Mouse (Mus musculus) embryonic fibroblast, embryonic 13.5 days (primary cell): Measurements from ENCODE around the gene Ppp1r10. TPM values are rescaled to one million over a fixed set of nuclear protein-coding genes. Genes with fewer than 3 reads are reported as not detected.

Experiments
- H3K27ac ChIP-seq: 2 replicates; pipeline ENCODE4 v1.5.1; 2012; ENCODE audit warnings: low read length, control low read depth, inconsistent platforms; ENCODE audit not compliant: insufficient read depth
- H3K4me1 ChIP-seq: 2 replicates; pipeline ENCODE4 v1.6.1; 2011; ENCODE audit warnings: low read length; ENCODE audit not compliant: control insufficient read depth, insufficient read depth
- H3K4me3 ChIP-seq: 2 replicates; pipeline ENCODE4 v1.5.1; 2011; ENCODE audit warnings: mild to moderate bottlenecking, control low read depth, low read length; ENCODE audit not compliant: insufficient read depth
- CTCF ChIP-seq: IDR thresholded peaks from 2 replicates; pipeline ENCODE4 v1.5.1; 2011; ENCODE audit warnings: mild to moderate bottlenecking, control low read depth, low read length, moderate library complexity, borderline replicate concordance; ENCODE audit not compliant: insufficient read depth
- POLR2A ChIP-seq: IDR thresholded peaks from 2 replicates; pipeline ENCODE4 v1.6.1; 2011; ENCODE audit warnings: low read depth, mild to moderate bottlenecking, control low read depth, low read length, moderate library complexity
- polyA plus RNA-seq: library from polyadenylated mRNA; stranded (reverse); fragments of >200 nt; gene quantifications from 2 replicates; pipeline ENCODE4 v1.2.4, GENCODE M21; 2011; ENCODE audit warnings: low read depth; ENCODE audit not compliant: missing spikeins, insufficient read length

Gene Ppp1r10
- polyA plus RNA-seq, 1 experiment, result 67.3 TPM

DNA sequence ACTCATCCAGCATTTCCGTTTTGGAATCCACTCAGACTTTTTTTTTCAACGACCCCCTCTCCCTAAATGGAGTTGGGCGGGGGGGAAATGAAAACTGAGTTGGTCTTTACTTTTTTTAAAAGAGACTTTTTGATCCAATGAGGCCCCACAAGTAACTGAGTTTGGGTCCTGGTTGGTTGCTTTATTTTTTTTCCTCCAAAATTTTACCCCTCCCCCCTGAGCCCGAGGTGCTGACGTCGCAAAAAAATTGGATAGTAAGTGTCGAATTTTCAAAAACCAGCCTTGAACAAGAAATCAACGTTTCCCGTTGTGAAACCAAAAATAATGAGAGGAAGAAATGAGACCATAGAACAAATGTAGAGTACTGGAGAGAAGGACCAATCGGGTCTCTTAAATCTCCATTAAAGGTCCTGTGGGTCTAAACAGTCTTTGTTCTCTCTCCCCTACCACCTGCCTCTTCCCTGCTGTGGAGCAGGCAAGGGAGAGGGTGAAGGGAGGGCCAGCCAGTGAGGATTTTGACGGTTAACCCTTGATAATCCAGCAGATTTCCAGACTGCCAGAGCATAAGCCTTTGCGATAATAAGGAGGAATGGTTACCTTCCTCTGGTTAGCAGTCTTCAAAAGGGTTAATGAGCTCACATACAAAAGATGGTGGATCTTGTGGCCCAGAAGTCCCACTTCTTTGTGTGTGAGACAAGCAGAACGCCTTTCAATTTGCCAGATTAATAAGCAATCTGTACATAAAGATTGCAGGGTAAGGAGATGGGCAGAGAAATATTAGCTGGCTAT is 1.4 kb downstream of the Ppp1r10 start:
- TF ChIP-seq CTCF (no peak), POLR2A (peak; percentile 84)
- Histone ChIP-seq H3K4me1 (peaks cover 5% of the 10 kb centered on the region), H3K4me3 (peak overlapping the region; percentile 93), H3K27ac (peak overlapping the region; percentile 93)

DNA sequence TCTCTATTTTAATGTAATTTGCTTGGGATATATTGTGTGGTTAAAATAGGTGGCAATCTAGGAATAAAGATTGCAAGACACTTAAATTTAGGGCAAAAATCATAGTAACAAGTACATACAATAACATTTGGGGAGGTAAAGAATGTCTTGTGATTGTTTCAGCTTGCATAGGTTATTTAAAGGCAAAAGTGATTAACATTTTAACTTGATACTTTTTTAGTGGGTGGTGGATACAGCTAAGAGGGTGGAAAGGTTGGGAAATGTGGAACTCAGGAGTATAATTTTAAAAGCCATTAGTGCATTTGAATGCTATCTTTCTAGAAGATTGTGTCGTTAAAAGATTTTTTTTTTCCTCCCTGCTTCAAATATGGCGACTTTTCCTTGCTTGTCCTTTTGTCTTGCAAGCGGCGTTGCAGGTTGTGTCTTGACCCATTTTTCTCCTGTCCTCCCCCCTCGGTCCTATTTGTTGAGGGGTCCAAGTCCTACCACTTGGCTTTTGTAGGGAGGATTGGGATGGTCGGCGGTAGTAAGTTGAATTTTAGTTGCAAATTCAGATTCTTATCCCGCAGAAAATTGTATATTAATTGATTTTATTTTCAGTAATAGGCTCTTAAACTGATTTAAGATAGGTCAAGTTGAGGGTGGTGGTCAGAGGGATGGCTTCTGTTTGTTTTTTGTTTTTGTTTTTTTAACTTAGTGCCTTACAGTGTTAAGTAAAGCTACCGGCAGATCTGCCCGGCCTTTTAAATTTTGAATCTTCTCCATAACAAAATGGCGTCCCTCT is 2.2 kb downstream of the Ppp1r10 start:
- Histone ChIP-seq H3K4me1 (peaks cover 5% of the 10 kb centered on the region), H3K27ac (peak overlapping the region; percentile 93), H3K4me3 (peak overlapping the region; percentile 93)
- TF ChIP-seq POLR2A (peak; percentile 87), CTCF (no peak)

DNA sequence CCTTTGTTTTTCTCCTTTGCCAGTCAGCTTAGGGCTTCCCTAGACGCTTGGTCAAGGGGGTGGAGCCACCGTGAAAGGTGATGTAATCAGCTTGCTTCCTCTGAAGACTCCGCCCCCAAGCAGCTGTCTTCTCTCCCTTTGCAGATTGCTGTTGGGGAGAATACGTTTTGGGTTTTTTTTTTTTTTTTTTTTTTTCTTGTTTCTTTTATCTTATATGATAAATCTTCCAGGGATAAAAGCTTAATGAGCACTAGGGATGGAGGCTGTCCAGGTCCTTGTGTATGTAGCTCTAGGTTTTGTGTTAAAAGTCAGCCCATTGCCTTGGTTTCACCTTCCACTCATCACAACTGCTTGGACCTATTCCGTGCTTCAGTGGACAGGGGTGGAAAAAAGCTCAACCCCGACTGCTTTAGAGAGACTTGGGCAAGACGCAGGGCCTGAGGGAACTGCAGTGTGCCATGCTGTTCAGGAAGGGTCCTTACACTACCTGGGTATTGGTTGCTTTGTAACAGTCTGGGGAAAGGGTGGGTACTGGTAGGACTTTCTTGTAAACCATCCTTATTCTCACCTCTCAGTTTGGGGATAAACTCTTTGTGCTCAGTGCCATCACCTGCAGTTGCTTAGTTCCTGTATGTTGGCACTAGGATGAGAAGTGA is 3.0 kb downstream of the Ppp1r10 start:
- peak overlapping the region; percentile 93 for H3K27ac ChIP-seq
- peak overlapping the region; percentile 47 for H3K4me3 ChIP-seq
- TF ChIP-seq CTCF (no peak), POLR2A (peak; percentile 82)
- peaks cover 5% of the 10 kb centered on the region for H3K4me1 ChIP-seq

DNA sequence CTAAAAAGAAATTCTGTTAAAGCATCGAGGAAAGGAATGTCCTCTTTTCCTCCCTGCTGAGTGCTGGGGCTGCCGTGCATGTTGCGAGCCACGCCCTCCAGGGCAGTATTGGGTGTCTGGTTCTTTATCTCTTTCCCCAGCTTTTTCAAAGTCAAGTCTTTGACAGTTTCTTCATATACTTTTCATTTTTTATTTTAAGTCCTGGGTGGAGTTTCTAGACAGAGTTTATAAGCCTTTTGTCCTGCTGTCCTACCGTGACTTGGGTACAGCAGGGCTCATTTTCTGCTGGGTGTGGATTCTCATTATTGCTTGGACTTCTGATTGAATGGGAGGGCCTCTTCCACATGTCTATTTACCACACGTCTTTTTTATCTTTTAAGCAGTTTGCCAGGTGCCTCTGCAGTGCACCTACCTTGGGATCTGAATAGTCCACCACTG is 3.6 kb downstream of the Ppp1r10 start:
- TF ChIP-seq CTCF, result no peak
- peak; percentile 5 for TF ChIP-seq POLR2A
- H3K4me3 ChIP-seq, result no peak overlapping the region

DNA sequence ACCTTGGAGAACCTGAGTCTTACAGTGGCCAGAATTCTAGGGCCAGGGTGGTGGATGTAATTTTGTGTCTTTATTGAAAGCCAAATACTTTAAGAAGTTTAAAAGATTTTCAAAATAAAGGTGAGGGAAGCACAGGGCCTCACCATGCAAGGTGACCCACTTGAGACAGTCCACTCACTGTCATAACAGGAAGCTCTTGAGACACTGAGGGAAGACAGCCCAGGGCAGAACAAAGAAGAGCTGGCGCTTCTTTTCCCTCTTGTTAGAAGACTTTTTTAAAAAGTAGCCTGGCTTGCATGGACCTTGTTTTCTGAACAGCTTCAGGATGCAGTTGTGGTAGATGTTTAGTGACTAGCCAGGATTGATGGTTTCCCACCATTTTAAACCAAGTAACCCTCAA is 4.2 kb downstream of the Ppp1r10 start:
- TF ChIP-seq CTCF, result no peak
- TF ChIP-seq POLR2A, result peak; percentile 7
- Histone ChIP-seq H3K4me3 (no peak overlapping the region), H3K4me1 (peaks cover 5% of the 10 kb centered on the region), H3K27ac (no peak overlapping the region)

More for the DNA sequence above, 3.6 kb downstream of the Ppp1r10 start:
- Histone ChIP-seq H3K4me1 (peaks cover 5% of the 10 kb centered on the region), H3K27ac (no peak overlapping the region; the same call in 1 of the 2 replicates)

DNA sequence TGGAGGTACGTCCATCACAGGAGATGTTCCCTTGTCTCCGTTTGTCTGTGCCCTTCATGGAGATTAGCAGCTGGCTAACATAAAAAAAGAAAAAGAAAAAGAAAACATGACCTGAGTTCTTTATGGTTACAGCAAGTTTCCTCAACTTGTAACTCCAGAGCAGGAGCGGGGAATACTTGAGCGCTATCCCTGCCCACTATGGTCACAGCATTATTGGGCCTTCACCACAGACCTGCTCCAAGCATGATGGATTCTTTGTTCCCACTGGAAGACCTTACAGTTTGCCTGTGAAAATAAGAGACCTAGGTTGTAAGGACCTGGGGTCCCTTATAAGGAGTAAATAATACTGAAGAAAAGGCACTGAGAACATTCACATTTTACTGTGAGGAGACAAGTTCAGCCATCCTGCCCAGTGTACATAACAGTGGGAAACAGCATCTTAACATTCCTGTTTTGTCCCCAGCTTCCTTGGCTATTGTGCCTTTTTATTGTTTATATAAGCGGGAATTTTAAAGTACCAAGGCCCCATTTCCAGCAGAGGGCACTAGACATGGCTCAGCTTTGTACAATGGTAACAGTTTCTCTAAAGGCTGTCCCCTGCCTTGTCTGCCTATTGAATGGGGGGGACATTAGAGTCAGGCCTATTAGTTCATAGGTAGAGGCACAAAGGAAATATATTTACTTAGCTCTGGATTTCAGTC is 4.8 kb downstream of the Ppp1r10 start:
- TF ChIP-seq CTCF (no peak), POLR2A (peak; percentile 54)
- Histone ChIP-seq H3K4me1 (peaks cover 5% of the 10 kb centered on the region), H3K27ac (no peak overlapping the region), H3K4me3 (no peak overlapping the region)

DNA sequence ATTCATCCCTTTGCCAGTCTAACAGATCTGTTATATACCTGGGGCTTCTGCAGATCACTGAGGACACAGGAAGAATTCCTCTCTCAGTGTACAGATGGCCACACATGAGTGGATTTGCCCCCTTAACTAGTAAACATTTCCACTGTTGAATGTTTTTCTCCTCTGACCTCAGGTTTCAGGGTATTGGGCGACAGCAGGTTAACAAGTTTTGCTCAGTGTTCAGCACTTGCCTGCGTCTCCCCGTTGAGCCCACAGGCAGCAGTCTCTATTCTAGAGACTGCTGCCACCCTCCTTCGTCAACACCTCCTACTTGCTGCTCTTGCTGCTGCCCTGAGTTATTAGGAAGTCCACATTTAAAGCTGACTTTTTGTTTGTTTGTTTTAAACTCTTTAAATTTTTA is 5.5 kb downstream of the Ppp1r10 start:
- Histone ChIP-seq H3K4me1 (peaks cover 5% of the 10 kb centered on the region), H3K4me3 (no peak overlapping the region), H3K27ac (no peak overlapping the region)
- peak; percentile 58; the same call in 1 of the 2 replicates for TF ChIP-seq POLR2A
- TF ChIP-seq CTCF, result no peak

DNA sequence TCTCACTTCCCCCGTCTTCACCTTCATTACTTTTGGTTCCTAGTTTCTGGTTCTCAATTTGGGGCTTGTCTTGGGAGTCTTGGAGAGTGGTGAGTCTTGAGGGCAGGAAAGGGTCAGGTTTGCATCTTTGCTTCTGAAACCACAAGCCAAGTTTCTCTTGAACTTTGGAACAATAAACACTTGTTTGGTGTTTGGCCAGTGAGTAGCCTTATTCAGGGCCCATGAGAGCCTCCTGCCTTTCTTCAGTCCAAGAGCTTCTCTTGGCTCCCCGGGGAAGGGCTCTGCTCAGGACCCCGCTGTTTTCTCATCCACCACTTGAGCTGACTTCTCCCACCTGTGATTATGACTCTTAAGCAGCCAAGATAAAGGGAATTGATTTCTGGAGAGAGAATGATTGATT is 6.3 kb downstream of the Ppp1r10 start:
- TF ChIP-seq CTCF (no peak), POLR2A (peak; percentile 31; the same call in 1 of the 2 replicates)

DNA sequence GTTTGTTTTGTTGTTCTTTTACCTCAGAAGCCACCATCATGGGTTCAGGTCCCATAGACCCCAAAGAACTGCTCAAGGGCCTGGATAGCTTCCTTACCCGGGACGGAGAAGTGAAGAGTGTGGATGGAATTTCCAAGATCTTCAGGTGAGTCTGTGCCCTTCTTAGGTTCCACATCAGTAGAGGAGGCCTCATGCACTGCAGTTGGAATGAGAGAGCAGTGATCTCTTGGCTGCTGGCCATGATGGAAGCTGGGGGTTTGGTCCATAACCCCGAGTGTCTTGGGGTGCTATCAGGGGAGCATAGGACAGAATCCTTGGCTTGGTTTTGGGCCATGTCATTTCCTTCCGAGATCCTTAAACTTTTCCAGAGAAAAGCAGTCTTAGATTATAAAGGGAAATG is 7.0 kb downstream of the Ppp1r10 start:
- Histone ChIP-seq H3K4me3 (no peak overlapping the region), H3K27ac (no peak overlapping the region), H3K4me1 (peaks cover 5% of the 10 kb centered on the region)
- TF ChIP-seq CTCF (no peak), POLR2A (peak; percentile 48)

More for the DNA sequence above, 6.3 kb downstream of the Ppp1r10 start:
- Histone ChIP-seq H3K27ac (no peak overlapping the region), H3K4me3 (no peak overlapping the region), H3K4me1 (peaks cover 5% of the 10 kb centered on the region)
